Mouse (Mus musculus): ENCODE data around the gene Olfr466. TPM values are rescaled to one million over a fixed set of nuclear protein-coding genes. Genes with fewer than 3 reads are reported as not detected.

The Olfr466 gene
- polyA plus RNA-seq (2012): not detected in 2 replicates

DNA sequence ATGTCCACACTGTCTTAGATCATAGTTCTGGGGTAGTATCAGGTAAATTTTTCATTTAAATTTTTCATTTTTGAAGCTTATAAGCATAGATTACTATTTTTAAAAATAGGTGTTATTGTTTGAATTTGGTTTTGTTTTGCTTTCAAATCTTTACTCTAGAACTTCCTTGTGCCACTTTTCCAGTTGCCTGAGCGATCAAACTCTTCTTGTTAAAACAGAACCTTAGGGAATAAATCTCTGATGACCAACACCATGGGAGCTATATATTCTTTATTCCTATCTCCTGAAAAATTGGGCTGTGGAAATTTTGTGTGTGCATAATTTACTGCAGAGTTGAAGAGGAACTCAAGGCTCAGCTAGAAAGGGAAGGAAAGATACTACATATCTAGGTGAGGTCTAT is at the start of gene Olfr466:
Olfr466 (plus strand) TSS at position 301 of the 400 bp plus-strand sequence.
- no peak for TF ChIP-seq GATA1 (IDR thresholded peaks at IDR 0.05; ENCODE audit: low read length)

DNA sequence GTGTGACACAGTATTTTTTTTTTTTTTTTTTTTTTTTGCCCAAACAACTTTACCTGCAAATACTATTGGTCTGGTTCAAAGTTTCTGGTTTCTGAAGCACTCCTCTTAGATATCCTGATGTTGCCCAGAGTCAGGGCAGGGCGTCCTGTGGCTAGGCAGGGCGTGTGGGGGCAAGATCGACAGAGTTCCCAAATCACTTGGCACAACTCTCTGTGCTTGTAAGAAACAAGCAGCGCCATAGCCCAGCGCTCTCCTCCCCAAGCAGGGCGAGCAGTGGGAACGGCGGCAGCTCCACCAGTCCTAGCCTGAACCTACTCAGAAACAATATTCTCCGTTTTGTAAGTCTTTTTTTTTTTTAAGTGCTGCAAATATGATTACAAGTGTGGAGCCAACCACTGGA is 49.4 kb upstream of the Olfr466 start:
- no peak for TF ChIP-seq GATA1 (IDR thresholded peaks at IDR 0.05; ENCODE audit: low read length)

DNA sequence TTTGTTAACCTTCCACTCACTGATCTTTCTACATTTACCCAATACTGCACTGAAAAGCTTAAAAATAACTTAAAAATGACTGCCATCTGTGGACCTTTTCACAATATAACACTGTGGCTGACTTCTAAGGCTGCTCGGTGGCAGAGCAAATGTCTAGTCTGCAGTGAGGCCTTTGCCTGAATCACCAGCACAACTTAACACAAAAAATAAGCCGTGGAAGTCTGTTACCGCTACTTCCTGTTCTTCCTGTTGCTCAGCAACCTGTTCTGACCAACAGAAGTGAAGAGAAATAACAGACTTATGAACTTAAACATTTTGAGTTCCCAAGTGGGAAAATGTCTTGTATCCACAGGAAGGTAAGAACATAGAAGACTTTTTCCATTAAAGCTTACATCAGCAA is 48.8 kb upstream of the Olfr466 start:
- TF ChIP-seq GATA1 (IDR thresholded peaks at IDR 0.05; ENCODE audit: low read length): no peak

DNA sequence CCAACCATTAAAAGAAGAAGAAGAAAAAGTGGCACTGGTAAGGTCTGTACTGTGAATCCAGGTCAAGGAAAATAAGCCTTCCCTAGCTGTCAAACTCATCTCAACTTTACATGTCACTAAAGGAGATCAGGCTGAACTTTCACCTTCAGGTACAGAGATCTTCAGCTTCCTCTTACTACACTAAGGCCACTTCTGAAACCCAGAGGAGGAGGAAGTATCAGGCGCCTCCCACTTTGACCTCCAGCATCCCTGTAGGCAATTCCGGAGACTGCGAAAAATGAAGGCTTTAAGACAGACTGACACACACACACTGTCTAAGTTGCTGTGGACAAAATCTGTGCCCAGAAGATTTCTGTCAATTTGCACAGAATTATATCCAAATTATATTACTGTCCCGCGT is 38.1 kb upstream of the Olfr466 start:
- no peak for TF ChIP-seq GATA1 (IDR thresholded peaks at IDR 0.05; ENCODE audit: low read length)

DNA sequence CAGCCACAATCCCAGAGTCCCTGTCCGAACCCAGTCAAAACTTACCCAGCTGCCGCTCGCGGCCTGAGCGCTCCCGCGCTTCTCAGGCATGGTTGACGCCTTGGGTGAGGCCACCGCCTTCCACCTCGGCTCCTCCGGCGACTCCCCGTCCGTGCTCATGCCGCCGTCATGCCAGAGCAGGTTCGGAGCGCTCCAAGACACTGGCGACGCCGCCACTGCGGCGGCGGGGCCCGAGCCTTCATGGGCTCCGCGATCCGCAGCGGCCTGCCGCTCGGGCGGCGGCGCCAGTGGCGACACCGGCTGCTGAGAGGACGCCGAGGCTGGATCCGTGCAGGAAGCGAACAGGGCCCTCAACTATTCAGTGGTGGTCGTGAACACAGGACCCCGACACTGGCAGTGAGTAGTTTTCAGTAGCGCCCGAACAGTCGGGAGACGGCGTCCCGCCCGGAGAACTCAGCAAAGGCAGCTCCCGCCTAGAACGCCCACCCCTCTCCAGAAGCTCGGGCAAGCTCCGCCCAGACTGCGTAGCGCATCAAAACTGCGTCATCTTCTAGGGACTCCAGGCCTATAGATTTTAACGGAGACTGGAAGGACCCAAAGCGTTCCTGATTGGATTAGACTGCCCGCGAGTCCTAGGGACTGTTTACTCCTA is 37.5 kb upstream of the Olfr466 start, which contains the start of gene Mfsd14b:
Mfsd14b (minus strand) TSS at position 517 of the 652 bp plus-strand sequence.
- no peak for TF ChIP-seq GATA1 (IDR thresholded peaks at IDR 0.05; ENCODE audit: low read length)

DNA sequence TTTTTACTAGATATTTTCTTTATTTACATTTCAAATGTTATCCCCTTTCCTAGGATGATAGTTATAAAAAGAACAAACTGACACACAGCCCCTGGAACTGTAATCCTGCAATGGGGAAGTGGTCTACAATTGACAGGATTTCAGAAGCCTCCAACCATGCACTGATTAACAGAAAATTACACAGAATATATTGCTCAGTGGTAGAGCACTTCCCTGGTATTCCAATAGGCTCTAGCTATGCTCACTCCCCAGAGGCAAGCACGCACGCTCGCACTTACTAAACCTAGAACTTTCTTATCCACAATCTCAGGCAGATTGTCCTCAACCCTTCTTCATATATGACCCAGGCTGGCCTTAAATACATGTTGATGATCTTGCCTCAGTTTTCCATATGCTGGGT is 36.8 kb upstream of the Olfr466 start:
- TF ChIP-seq GATA1 (IDR thresholded peaks at IDR 0.05; ENCODE audit: low read length): no peak

DNA sequence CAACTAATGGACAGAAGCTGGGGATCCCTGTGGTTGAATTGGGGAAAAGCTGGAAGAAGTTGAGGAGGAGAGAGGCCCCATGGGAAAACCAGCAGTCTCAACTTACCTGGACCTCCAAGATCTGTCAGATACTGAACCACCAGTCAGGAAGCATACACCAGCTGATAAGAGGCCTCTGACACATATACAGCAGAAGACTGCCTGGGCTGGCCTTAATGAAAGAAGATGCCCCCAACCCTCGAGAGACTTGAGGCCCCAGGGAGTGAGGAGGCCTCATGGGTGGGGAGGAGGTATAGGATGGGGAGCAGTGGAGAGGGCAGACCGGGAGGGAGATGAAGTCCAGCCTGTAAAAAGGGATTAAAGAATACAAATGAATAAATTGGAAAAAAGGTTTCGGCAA is 29.1 kb upstream of the Olfr466 start:
- no peak for TF ChIP-seq GATA1 (IDR thresholded peaks at IDR 0.05; ENCODE audit: low read length)

DNA sequence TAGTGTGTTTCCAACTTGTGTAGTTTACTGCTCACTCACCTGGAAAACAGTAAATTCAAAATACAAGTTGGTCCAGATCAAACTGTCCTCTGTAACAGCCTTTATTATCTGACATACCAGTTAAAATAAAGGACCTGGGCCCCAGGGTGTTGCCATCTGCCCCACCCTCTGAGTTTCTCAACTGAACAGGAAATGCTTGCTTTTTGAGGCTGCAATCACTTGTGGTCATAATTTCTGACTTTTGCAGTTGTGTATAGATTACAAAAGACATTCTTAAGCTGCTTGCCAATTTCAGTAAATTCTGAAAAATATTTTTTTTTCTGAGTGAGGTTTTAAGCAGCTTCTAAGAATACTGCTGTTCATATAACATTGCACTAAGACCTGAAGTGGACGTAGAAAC is 27.9 kb upstream of the Olfr466 start:
- no peak for TF ChIP-seq GATA1 (IDR thresholded peaks at IDR 0.05; ENCODE audit: low read length)

DNA sequence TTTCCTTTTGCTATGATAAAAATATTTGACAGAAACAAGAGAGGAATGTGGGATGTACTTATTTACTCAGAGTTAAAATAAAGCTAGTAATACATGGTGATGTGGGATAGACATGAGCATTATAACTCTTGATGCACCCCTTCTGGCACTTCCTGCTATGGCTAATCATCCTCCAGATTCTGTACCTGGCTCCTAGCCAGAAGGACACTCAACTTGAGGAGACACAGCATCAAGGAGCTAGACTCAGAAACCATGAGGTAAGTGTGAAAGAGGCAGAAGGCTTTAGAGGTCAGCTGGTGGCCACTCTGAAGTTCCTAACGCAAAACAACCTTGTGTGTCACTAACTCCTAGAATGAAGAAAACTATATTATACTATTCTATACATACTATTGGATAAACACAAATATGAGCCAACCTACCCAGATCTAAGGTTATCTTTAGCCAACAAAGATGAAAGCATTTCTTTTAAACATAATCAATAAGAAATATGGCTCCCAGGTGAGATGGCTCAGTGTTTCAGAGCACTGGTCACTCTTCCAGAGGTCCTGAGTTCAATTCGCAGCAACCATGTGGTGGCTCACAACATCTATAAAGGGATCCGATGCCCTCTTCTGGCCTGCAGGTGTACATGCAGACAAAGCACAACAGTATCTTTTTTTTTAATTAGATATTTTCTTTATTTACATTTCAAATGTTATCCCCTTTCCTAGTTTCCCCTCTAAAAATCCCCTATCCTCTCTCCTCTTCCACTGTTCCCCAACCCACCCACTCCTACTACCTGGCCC is 22.8 kb upstream of the Olfr466 start:
- no peak for TF ChIP-seq GATA1 (IDR thresholded peaks at IDR 0.05; ENCODE audit: low read length)

DNA sequence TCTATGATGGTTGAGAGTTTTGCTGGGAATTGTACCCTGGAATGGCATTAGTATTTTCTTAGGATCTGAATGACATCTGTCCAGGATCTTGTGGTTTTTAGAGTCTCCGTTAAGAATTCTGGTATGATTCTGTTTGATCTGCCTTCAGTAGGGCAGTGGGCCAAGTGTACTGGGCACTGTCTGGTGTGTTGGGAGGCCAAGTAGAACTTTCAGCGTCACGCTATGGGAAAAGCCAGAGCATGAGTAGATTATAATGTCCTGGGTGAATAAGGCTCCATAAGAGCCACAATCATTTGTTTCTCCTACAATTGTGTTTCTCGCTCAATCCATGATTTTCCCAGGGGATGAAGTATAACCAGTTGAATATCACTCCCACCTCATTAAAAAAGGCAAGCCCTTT is 12.3 kb upstream of the Olfr466 start, which contains the start of gene Olfr465-ps1:
Olfr465-ps1 (plus strand) TSS at position 301 of the 400 bp plus-strand sequence.
- no peak for TF ChIP-seq GATA1 (IDR thresholded peaks at IDR 0.05; ENCODE audit: low read length)

DNA sequence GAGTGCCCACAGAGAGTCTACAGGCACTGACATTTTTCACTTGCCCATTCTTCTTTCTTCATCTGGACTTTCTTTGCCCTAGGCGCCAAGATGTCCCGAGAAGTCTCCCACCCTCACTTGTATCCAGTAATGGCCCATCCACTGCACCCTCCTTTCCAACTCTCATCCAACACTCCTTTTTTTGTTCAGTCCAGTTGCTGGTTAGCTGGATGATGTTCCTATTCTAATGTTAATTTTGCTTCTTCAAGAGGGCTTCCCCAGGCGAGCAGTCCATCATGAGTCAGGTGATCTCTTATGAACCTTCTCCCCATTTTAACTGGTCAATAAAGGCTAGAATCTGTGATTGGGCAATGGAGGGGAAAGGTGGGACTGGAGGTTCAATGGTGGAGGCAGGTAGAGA is 24.1 kb downstream of the Olfr466 start:
- no peak for TF ChIP-seq GATA1 (IDR thresholded peaks at IDR 0.05; ENCODE audit: low read length)

DNA sequence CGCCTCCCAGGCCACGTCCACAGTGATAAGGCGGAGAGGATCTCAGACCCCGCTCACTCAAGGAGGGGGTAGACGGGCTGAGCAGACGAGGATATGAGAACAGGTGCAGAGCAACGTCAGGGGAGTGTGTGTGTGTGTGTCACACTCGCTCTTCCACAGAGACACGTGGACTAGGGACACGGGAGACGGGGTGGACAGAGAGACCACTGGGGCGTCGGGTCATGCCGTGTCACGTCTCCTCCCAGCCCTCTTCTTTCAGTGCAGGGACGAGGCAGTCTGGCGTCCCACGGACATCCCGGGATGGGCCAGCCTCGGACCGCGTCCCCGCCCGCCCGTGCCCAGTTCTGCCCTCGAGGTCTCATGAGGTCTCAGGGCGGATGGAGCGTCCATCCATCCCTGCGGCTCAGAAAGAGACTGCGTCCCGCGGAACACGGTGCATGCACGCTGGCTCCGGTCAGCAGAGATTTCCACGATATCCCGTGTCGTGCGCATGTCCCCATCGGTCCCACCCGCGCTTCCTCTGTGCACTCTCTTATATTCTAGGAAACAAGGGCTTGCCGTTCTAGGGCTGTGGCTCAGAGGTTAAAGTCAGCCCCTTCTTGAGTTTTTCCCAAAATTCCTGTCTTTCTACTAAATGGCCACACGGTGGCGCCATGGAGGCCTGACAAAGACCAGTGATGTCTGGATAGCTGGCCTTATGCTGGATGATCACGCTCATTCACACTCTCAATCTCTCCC is 25.9 kb downstream of the Olfr466 start:
- TF ChIP-seq GATA1 (IDR thresholded peaks at IDR 0.05; ENCODE audit: low read length): no peak

DNA sequence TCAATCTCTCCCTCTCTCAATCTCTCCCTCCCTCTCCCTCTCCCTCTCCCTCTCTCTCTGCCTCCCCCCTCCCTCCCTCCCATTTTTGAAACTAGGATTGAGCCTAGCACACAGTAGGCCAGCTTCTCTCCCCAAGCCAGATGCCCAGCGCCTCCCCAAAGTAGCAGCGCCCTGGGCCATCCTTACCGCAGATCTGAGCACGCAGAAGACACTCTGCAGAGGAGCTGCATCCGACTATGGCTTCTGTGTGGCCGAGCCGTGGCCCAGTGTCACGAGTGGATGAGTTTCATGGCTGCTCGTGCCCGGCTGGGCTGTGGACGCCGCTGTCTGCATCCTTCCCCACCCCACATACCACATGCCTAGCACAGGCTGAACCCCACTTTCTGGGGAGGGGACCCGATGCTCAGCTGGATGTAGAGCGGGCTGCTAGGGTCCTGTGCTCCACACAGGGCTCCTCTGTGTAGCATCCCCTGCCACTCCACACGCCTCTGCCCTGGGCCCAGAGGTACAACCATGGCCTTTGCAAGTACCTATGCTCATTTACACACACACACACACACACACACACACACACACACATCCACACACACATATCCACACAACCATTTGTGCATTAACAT is 26.5 kb downstream of the Olfr466 start:
- TF ChIP-seq GATA1 (IDR thresholded peaks at IDR 0.05; ENCODE audit: low read length): no peak

DNA sequence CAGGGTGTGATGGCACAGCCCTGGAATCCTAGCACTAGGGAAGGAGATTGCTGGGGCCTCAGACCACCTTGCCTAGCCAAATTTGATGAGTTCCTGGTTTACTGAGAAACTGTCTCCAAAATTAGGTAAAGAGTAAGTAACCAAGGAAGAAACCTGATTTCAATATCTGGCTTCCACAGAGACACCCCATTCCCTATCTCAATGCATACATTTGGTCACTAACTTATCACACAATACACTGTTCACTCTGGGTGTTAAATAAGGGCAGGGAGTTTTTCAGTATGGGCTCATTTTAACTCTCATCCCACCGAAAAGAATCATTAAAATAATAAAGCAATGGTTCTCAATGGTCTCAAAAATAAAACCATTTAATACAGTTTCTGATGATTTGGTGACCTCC is 50.6 kb downstream of the Olfr466 start:
- TF ChIP-seq GATA1 (IDR thresholded peaks at IDR 0.05; ENCODE audit: low read length): no peak

Other genes with a start within 250 kb of the Olfr466 start
- gene Cntnap3, start 246.3 kb upstream of the Olfr466 start, polyA plus RNA-seq (2012): not detected in 2 replicates
- gene Spata31, start 232.8 kb upstream of the Olfr466 start, polyA plus RNA-seq (2012): not detected in 2 replicates
- not detected in 2 replicates for gene Spata31d1c, start 117.2 kb upstream of the Olfr466 start, polyA plus RNA-seq (2012)
- not detected in 2 replicates for gene Prss47, start 97.5 kb upstream of the Olfr466 start, polyA plus RNA-seq (2012)
- 27.0 and 34.6 TPM in 2 replicates for gene Mfsd14b, start 37.3 kb upstream of the Olfr466 start, polyA plus RNA-seq (2012)
- not detected in 2 replicates for gene Olfr465-ps1, start 12.2 kb upstream of the Olfr466 start, polyA plus RNA-seq (2012)
- not detected in 2 replicates for gene Nlrp4f, start 55.7 kb downstream of the Olfr466 start, polyA plus RNA-seq (2012)
- 0.06 and 0.18 TPM in 2 replicates for gene Gm10775, start 109.3 kb downstream of the Olfr466 start, polyA plus RNA-seq (2012)
- 3.2 and 3.5 TPM in 2 replicates for gene Zfp369, start 128.6 kb downstream of the Olfr466 start, polyA plus RNA-seq (2012)

Measured in G1E-ER4 (cell line).